Mouse (Mus musculus): Measurements from ENCODE around the gene Nf2. TPM values are rescaled to one million over a fixed set of nuclear protein-coding genes. Genes with fewer than 3 reads are reported as not detected.

The Nf2 gene
- 42.0 TPM for total RNA-seq (2023)

DNA sequence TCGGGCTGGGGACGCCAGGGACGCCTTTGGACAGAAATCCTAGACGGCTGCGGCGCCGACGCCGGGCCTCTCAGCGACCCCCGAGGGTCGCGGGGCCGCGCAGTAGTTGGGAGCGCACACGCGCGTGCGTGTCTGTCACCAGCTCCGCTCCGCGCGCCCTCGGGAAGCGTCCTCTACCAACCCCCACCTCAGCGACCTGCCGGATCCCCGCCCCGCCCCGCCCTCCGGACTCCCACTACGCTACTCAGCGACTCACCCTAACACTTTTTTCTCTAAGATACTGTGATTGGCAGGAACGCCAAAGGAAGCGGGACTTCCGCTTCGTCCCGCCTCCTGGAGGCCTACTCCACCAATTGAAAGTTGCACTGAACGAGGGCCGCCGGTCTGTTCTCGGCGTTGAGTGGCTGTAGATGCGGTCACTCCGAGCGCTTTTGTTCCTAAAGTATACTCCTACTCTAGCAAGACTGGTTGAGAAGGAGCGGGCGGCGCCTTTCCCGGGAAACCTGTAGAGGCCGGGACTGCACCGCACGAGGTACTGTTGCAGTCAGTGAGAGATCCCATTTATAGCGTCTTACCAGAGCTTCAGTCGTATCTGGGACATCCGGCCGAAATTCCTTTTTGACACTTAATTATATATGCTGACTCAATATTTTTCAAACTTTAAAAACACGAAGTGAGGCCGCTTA lies at the start of gene Nf2:
Nf2 (minus strand) TSS at position 279 of the 686 bp plus-strand sequence.

DNA sequence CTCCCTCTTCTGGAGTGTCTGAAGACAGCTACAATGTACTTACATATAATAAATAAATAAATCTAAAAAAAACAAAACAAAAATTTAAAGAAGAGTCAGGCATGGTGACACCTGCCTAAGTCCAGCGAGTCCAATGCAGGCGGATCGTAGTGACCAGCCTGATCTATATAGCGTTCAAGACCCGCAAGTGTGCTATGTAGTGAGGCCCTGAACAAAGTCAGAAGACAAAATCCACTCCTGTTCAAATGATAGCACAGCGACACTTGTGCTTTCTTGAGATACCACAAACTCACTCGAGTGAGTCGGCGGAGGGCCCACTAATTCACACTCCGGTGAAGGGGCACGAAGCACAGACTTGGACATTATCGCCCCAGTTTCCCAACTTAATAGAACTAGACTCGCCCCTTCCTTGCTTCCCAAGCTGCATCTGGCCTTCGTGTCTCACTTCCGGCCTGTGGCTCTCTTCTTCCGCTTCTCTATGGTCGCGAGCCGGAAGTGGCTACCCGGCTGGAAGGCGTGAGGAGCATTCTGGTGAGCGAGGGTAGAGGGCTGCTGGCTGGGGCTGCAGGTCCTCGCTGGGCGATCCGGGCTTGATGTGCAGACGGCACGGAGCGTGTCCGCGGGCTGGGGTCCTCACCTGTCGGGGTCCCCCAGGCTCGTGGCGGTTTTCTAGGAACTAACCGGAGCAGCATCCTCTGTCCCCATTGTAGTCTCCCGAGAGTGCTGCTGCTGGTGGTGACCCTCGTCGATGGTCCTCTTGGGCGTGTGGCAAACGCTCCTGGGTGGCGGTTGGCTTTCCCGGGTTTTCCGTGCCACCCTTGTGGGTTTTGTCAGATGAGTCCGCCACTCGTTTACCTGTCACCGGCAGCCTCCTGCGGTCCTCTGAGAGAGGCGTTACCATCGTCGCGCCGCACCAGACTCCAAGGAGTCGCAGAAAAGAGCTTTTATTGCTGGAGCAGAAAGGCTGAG lies 45.8 kb upstream of the Nf2 start, which contains the start of gene Thoc5:
Thoc5 (plus strand) TSS at position 473 of the 969 bp plus-strand sequence.

DNA sequence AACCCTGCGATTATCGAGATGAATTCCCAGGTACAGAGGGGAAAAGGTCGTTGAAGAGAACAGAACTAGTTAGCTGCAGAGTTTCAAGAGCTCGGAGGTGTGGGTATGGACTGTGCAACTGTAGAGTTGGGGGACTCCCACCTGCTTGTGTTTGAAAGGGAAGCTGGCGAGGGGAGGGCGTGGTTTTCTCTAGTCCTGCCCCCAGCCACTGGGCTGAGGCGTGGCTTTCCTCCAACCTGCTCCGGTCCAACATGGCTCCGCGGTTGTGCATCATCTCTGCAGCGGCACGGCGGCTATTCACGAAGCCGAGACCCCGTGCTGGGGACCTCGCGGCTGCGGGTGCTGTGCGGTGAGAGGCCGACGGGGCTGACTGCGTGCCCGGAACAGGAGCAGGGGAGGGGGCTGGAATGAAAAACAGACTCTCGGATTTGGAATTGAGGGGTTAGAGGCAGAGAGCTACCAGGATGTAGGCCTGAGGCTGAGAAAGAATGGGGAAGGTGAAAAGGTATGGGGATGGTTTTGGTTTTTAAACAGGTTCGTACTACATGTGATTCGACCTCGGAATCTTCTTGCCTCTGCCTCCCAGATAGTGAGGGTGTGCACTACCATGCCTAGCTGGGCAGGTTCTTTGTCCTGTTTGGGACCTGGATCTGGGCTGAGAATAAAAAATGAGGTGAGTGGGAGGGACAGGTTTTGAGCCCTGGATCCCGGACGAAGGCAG lies 24.6 kb upstream of the Nf2 start, which contains the start of gene Nipsnap1:
Nipsnap1 (plus strand) TSS at position 197 of the 721 bp plus-strand sequence.

GRCm38 (mm10) chr11:4746733-4747132 lies 102.6 kb downstream of the Nf2 start, which contains the start of gene Cabp7:
Gene Cabp7 (minus strand): TSS chr11:4746778.

Other genes with a start within 250 kb of the Nf2 start
- gene Gm11032, start 229.5 kb downstream of the Nf2 start, total RNA-seq (2023), result not detected
- 29.4 TPM for gene Ascc2, start 211.8 kb downstream of the Nf2 start, total RNA-seq (2023)
- gene Uqcr10, start 145.2 kb downstream of the Nf2 start, total RNA-seq (2023), result 147 TPM
- gene Zmat5, start 144.9 kb downstream of the Nf2 start, total RNA-seq (2023), result 32.4 TPM
- gene Cabp7, start 102.8 kb downstream of the Nf2 start, total RNA-seq (2023), result not detected
- gene Nipsnap1, start 24.4 kb upstream of the Nf2 start, total RNA-seq (2023), result 24.9 TPM
- 39.2 TPM for gene Thoc5, start 45.8 kb upstream of the Nf2 start, total RNA-seq (2023)
- 3.0 TPM for gene Nefh, start 98.5 kb upstream of the Nf2 start, total RNA-seq (2023)
- gene Ap1b1, start 137.3 kb upstream of the Nf2 start, total RNA-seq (2023), result 76.5 TPM
- gene Rasl10a, start 208.6 kb upstream of the Nf2 start, total RNA-seq (2023), result 0.49 TPM
- gene Gas2l1, start 215.8 kb upstream of the Nf2 start, total RNA-seq (2023), result 0.40 TPM
- gene Rhbdd3, start 249.4 kb upstream of the Nf2 start, total RNA-seq (2023), result 4.2 TPM
- 624 TPM for gene Ewsr1, start 249.7 kb upstream of the Nf2 start, total RNA-seq (2023)

Measured in CD8-positive naive resting alpha-beta T cell, adult 57 days (primary cell).